Mouse (Mus musculus): ENCODE measurements around the gene Zzz3.
"Not testable (repeated sequence)": the region's sequence is repeated elsewhere in the genome, so short reads cannot be mapped to it uniquely, and the experiment has no call there.

Gene Zzz3

DNA sequence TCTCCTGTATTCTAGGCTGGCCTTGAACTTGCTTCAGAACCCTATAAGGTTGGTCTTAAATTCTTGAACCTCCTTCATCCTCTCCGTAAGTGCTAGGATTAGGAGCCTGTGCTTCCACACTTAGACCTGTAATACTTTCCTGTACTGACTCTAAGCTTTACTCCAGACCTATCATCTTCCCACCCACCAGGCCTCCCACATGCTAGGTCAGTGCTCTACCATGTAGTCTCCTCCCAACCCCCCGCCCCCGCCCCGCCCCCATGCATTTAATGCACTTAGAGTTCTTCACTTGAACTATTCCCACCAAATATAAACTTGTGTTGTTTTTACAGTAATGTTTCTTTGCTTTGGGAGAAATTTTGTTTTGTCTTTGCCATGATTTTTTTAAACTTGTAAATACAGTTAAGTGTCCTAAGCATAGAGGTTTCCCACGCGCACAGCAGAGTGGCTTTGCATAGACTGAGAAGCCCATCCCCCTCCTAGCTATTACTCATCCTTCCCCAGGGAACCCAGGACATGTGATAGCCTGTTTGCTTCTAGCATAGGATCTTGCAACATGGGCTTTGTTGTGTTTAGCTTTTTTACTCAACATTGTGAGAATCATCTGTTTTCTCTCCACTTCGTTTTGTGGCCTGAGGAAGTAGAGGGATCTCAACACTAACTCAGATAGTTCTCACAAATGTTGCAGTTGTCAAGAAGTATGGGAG is 6.8 kb downstream of the Zzz3 start:
- DNase-seq = no peak

DNA sequence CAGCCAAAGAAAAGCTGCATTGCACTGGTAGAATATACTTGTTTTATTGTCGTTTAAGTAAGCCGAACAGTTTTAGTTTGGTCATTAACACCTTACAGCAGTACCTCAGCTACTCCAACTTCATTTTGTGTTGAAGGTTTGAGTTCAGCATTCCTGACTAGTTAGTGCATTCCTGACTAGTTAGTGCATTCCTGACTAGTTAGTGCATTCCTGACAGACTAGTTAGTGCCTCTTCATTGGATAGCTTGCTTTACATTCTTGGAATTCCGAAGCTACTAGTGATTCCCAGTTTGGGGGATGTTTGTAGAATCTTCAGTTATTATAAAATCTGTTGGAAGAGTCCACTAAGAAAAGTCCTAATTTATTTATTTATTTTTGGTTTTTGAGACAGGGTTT is 7.4 kb downstream of the Zzz3 start:
- DNase-seq = no peak

DNA sequence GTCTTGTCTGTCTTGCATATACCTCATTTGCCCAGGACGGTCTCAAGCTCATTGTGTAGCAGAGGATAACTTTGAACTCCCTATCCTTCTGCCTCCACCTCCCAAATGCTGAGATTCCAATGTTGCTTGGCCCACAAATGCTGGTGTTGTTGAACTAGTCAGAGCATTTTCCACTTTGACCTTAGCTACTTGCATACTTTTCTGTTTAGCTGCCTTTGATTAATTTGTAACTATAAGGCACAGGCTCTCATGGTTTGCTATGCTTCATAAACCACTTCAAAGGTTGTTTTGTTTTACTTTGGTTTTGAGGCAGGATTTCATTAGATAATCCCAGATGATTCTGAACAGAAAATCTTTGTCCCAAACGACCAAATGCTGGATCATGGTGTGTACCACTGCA is 8.6 kb downstream of the Zzz3 start:
- DNase-seq = no peak

DNA sequence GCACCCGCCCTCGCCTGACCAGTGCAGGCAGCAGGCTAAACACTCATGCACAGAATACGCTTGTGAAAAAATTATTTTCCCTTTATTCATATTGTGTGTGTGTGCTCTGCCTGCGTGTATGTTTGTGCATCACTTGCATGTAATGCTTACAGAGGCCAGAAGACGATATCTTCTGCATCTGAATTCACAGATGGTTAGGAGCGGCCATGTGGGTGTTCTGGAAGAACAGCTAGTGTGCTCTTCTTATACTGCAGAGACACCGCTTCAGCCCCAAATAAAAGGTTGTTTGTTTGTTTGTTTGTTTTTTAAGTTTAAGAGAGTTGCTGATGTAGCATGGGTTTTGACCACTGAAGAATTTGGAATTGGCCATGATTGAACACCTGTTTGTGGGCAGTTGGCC is 10.1 kb downstream of the Zzz3 start:
- no peak for DNase-seq

DNA sequence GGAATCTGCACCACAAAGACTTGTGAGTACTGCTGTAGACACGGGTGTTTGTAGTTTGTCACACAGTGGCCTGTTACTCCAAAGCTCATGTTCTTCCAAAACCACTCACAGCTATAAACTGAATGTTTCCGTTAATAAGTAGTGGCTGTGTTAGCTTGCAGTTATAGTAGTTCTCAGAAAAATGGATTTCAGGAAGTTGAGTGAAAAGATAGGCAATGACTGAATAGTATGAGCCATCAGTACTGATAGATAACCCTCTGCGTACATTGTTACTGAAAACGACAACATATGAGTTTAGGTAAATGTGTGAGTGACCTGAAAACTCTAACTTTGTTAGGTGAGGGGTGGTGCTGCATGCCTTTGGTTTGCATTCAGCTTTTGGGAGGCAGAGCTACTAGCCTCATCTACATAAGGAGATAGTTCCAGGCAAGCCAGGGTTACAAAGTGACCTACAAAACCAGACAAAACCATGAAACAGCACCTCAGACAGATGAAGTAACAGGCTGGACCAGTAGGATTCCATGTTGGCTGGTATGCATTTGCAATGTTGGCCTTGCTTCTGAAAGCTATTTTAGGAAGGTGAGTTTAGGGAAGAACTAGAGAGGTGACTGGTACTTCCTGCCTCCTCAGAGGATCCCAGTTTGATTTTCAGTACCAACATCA is 10.8 kb downstream of the Zzz3 start:
- DNase-seq = no peak

DNA sequence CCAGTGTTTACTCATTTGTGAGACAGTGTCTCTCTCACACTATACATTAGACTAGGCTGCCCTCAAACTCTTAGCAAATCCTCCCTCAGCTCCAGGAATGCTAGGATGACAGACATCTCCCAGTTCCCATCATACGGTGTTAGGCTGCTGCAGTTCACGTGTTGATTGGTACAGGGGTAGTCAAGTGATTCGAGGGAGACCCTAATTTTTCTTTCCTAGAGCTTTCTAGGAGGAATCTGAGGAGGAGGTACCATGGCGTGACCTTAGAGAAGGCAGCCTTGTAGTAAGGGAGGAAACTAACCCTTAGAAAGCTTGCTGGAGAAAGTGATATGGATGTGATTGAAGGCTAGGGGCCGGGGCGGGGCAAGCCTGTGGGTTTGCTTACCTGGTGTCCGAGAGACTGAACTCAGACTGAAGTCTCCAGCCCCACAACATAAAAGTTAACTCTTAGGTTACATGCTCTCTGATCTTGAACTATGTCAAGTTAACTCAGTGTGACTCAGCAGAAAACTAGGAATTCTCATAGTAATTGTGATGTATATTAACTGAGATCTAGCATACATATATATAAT is 15.8 kb downstream of the Zzz3 start:
- no peak for DNase-seq

DNA sequence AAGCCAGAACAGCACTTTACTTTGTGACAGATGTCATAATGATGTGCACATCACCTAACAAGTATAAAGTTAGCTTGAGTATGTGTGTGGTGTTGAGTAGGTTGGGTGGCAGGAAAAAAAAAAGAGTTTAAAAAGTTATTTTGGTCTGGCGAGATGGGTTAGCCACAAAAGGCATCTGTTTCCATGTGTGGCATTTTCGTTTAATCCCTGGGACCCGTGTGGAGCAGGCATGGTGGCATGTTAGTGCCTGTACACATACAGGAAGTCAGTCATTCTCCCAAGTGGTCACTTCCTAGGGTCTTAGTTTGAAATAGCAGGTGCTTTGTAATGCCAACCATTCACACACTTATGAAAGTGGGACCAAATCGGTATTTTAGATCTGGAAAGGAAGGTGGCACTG is 17.1 kb downstream of the Zzz3 start:
- no peak for DNase-seq

DNA sequence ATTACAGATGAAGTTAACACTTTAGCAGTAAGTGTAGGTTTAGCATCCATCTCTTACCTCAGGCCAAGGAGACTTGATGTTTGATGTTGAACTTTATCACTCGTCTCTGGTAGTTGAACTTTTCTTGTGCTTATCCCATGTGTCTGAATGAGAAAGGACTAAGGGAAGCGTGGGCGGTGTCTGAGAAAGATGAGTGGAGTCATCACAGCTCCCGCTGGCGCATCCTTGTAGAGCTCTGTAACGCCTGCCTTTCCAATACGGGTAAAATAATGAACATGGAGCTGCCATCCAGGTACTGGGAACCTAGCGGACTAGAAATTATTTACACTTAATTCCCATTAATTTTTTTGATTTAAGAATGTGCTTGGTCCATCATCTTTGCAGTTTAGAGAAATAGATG is 33.7 kb downstream of the Zzz3 start:
- DNase-seq = no peak

DNA sequence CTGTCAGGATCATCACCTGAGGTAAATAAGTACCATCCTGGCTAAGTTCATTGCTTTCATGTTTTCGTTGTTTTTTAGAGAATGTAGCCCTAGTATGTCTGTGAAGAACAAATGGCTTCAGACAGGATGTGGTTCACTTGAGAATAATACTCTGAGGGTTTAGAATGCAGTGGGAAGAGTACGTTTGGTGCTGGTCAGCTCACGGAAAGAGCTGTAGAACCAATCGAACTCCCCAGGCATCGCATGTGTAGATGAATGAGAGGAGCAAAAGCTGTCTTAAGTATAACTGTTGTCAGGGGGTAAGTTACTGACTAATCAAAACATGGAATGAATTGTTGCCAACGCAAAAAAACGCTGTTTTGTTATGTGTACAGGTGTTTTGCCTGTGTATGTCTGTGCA is 37.4 kb downstream of the Zzz3 start:
- DNase-seq = no peak

DNA sequence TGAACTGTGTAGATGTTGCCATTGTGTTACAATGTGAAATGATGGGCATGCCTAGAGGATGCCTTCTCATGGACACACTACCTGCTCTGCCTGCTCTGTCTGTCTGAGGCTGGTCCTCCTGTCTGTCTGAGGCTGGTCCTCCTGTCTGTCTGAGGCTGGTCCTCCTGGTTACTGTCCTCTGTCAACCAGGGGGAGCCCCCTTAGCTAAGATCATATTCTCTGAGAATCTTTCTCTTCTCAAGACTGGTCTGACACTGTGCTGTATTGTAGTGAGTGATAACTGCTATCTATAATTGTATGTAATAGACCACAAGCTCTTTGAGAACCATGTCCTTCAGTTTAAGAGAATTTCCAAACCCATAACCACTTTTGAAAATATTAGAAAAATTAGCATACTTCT is 40.3 kb downstream of the Zzz3 start:
- DNase-seq = no peak

DNA sequence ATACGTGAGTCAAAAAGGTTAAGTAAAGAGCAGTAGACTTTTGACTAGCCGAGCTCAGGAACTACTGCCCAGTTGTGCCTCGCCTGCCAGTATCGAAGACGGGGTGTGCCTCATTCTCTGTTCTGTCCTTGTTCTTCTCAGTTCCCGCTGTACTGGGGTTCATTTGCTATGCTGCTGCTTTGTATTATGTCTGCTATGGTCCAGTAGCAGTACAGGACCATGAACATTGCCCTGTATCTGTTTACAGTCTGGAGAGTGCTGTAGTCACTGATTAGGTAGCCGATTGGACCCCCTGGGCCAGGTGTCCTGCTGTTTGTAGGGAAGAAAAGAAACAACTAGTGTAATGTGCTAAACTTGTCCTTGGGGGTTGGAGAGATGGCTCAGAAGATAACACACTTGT is 42.8 kb downstream of the Zzz3 start:
- DNase-seq = no peak

DNA sequence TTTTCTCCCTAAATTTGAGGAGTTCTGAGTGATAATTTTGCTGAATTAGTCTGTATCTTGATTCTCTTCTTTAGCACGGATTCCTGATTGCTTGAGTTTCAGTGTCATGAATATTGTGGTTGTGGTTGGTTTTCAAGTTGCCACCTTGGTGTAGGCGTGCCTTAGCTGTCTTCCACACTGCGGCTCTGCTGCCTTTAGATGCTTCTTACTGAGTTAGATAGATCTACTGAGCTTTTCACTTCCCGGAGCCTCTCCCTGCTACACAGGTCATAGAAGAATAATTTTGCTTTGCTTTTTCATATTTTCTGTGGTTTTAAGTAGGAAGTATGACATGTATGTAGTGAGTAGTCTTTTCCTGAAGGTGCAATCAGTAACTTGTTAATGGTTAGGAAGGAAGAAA is 47.5 kb downstream of the Zzz3 start:
- no peak for DNase-seq

DNA sequence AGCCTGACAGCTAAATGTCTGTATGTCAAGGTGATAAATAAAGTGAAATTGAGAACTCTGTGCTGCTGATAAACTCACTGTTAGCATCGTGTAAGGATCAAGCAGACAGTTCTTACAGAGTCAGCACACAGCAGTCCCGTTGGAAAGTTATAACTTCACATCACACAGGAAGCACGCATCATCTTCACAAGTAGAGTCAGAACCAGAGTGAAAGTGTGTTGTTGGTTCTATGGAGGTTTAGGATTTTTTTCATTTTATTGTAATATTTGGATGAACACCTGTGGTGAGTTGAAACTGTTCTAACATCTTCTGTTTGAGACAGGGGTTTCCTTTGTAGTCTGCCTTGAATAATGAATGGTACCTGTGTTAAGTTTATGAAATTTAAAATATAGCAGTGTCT is 48.8 kb downstream of the Zzz3 start:
- DNase-seq = no peak

DNA sequence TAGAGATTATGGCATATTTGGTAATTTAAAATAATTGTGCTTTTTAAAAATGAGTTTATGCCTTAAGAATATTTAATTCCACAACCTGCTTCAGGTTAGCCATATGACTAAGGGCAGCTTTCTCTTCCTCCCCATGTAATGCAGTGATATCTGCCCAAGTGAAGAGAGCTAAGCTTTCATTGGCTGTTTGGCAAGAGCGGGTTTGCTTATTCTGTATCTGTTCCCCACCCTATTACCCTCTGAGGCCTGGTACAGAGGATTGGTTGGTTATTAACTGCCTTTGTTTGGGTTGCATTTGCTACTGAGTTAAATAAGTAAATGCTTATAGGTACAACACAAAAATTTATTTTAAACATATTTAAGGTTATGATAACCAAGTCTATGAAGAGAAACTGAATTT is 51.7 kb downstream of the Zzz3 start:
- no peak for DNase-seq

DNA sequence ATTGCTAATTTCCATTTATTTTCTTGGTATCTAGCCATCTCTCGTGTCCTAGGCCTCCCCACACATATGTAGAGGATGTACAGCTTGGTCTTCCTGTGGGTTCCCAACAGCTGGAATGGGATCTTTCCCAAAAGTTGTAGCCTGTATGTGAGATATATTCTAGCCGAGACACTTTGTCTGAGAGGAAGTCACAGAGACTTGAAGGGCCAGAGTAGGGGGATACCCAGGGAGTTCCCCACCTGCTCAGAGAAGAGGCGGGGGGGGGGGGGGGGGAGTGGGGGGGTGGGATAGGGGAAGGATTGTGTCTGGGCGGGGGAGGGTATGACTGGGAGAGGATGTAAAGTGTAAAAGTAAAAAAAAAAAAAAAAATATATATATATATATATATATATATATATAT is 57.9 kb downstream of the Zzz3 start:
- no peak for DNase-seq

DNA sequence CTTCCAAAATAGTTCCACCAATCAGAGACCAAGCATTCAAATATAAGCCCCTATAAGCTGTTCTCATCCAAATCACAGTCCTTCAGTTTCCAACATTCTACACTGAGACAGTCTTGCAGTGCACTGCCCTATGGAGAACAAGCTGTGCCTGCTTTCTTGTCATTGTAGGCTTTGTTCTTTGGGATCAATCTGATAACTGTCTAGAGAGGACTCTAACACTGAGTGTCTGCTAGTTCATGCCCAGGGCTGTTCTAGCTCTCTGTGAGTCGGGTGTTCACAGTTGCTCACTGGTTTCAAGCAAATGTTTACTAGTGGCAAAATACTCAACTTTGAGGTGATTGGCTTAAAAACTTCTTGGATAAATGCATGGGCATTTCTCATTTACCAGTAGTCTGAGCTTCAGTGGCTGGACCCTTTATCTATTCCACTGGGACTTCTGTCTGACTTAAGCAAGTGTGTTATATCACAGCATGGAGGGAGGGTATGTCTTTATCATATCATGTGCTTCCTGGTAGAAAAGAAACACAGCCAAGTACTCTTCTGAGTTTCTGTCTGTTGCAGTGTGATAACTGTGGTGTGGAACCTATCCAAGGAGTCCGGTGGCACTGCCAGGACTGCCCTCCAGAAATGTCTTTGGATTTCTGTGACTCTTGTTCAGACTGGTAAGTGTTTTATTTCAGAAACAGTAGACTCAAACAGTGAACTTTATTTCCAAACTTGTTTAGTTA is 62.2 kb downstream of the Zzz3 start:
- DNase-seq = no peak

DNA sequence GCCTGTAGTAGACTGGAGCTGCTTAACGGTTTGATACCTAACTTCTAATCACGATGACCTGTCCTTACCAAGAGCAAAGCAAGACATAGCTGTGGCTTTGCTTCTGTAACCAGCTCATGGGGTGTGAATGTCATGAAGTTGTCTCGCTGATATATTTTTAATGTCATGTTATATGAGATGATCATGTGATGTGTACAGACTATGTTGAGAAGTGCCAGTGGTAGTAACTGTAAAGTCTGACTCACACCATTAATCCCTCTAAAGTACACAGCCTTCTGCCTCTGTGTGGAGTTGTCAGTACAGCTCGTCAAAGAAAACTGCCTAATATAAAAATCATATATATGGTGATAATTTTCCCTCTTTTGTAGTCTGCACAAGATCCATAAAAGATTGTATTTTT is 63.6 kb downstream of the Zzz3 start:
- not testable (repeated sequence) for DNase-seq

DNA sequence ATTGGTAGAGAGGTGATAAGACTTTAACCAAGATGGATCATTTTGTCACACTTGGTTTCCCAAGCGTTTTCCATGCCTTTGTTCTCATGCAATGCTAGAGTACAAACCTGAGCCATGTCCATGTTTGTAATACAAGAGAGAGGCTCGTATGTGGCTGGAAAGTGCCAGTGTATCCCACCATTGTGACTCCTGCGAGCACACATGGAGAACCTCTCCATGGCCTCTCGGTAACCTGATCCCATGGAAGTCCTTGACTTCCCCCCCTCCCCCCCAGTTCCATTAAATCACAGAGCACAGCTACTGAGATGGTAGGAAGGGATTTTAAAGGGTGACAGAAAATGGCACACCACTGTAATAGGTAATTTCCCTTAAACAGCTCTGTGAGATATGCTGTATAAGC is 65.5 kb downstream of the Zzz3 start:
- DNase-seq = no peak

DNA sequence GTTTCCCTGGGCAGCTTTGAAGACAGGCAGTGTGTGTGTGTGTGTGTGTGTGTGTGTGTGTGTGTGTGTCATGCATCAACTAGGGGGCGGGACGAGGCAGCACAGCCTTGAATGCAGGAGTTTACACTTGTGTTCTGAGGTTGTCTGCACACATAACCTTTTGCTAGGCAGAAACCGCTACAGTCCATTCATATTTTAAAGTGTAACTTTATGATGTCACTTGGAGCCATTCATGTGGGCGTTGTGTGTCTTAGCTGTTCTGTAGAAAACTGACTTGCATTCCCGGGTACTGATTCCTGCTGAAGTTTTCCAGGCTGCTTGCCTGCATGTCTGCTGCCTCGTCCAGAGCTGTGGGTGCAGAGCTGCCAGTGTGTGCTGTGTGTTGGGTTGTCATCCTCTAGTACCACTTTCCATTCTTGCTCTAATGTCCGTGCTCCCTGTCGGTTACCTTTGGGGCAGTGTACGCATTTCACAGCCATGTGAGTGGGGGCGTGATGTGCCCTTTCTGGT is 66.8 kb downstream of the Zzz3 start:
- DNase-seq = no peak

DNA sequence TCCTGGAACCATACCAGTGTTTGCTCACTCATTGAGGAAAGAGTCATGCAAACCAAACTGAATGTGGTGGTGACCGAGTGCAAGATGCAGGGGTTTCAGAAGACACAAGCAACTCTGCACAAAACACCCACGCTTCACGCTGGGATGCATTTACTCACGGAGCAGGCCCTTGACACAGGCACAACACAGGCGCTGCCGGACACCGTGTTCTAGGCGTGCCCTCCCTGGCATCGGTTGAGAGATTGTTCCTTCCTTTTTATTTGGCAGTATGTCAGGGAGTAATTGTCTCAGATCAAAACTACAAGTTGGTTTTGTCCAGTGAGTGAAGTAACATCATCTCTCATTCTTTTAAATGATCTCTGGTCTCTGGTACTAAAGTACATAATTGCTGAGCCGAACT is 67.6 kb downstream of the Zzz3 start:
- DNase-seq = no peak

DNA sequence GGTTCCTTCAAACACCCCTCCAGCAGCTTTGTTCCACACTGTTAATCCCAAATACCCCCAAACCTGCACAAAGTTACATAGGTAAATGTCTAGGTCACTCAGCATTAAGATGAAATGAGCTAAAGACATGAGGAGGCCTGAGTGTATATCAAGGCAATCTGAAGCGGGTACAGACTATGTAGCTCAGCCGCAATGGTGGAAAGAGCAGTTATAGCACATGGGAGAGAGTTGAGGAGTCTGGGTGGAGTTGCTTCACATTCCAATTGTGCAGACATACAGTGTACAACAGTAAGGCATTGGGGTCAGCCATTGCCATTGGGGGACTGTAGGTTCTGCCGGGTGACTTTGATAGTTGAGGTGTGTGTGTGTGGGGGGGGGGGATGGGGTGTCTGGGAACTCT is 69.2 kb downstream of the Zzz3 start:
- DNase-seq = no peak

DNA sequence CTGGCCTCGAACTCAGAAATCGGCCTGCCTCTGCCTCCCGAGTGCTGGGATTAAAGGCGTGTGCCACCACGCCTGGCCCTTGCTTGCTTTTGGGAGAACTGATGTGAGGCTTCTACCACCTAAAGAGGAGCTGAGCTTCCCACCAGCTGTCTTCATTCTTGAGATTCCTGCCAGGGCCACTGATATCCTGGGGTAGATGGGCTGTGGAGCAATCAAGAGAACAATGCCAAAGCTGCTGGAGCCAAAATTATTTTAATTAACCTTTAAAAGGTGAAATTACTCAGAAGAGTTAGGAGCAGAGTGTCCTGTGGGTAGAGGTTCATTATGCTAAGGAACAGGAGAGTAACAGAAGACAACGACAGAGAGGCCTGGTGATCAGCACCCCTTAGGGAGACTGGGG is 70.1 kb downstream of the Zzz3 start:
- no peak for DNase-seq

DNA sequence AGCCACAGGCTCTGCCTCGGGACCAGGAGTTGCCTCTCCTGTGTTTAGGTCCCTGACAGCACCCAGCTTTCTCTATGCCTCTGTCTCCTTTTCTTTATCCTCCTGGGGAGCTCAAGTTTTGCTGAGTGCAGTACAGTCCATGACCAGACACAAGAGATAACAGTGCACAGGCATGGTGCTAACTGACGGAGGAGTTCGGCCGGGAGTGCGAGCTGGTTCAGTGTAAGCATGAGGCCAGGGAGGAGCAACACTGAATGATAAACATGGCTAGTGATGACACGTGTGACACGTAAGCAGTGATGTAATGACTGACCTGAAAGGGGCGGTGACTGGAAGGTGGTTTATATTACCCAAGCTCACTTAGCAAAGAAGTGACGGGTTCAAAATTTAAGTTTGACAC is 71.6 kb downstream of the Zzz3 start:
- DNase-seq = no peak

DNA sequence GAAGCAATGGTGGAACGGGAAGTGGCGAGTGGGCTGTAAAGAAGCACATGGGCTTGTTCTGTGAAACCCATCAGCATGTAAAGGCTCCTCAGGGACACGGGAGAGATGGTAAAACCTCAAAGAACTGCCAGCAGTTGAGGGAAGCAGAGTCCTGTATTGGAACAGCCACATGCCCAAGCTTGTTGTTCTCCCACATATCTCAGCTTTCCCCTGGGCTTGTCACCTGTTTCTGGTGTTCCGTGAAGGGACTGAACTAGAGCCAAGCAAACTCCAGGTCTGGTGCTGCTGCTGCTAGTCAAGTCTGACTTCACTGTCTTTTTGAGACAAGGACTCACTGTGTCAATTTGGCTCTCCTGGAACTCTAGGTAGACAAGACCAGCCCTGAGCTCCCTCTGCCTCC is 72.0 kb downstream of the Zzz3 start:
- no peak for DNase-seq
